Mouse (Mus musculus) right cerebral cortex, postnatal 14 days (tissue): Measurements from ENCODE around the gene Nt5c.
"Not testable (repeated sequence)": the region's sequence is repeated elsewhere in the genome, so short reads cannot be mapped to it uniquely, and the experiment has no call there.

Experiments used
- DNase-seq: peaks from one replicate; pipeline ENCODE4 v3.0.0; 2022

Nt5c gene

DNA sequence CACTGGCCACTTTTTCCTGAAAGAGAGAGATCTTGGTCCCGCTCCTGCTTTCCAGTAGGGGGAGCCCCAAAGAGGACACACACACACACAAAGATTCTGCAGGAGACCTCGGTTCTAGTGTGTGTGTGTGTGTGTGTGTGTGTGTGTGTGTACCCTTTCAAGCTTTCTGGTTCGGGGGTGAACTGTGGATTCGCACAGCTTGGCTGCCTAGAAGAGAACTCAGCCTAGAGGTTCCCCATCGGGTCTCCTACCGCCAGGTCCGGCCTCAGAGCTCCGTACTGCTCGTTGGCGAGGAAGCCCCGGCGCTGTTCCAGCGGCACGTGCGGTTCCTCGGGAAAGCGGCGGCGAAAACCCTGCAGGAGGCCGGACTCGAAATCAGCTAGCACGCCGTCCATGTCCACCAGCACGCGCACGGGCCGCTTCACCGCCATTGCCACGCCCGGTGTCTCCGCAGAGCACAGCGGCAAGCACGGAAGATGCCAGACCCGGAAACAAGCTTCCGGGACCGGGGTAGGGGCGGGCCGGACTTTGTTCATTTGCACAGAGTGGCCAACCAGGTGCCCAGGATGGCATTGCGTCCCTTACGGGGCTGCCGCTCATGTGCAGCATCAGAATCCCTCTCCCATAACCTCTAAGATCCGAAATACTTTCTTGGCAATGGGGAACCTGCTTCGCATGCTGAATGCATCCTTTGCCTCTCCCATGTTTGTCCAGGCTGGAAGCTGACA lies at the start of gene Nt5c:
Gene Nt5c (minus strand): TSS at position 507 of the 728 bp plus-strand sequence.
- DNase-seq = peak; percentile 81

DNA sequence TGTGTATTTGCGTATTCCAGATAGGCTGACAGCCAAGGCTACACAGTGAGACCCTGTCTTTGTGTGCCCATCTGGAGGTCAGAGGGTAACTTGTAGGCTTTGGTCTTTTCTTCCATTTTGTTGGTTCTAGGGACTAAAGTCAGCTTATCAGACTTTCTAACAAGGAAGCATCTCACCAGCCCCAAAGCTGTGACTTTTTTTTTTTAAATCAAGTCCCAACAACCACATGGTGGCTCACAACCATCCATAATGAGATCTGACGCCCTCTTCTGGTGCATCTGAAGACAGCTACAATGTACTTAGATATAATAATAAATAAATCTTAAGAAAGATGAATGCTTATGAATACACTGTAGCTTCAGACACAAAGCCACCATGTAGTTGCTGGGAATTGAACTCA lies 46.4 kb upstream of the Nt5c start:
- DNase-seq = no peak

GRCm38 (mm10) chr11:115536856-115537568 lies 45.4 kb upstream of the Nt5c start:
- DNase-seq = no peak

DNA sequence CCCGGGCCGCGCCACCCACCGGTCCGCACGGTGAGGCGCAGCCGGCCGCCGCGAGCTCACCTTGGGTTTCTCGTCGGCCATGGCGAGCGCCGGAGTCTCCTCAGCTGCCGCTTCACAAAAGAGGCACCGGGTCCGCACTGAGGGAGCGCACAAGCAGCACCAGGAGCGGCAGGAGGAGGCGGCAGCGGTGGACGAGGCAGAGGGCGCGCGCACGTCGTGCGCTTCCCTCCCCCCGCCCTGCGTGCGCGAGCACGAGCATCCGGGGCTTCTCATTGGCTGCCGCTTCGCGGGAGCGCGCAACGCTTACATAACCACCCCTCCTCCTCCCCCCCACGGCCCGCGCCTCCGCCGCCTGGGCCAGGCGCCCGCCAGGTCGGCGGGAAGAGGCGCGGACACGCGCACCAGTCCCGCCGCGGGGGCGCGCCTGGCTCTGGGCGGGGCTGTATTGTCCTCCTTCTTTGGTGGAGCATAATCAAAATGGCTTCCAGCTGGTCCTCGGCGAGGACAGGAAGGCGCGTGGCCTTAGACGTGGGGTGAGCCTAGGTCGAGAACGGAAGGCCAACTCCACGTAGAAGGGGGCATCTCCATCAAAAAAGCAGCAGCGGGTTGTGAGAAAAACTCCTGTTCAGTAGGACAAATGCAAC lies 44.5 kb upstream of the Nt5c start, which contains the start of gene Sumo2:
Gene Sumo2 (minus strand): TSS at position 239 of the 644 bp plus-strand sequence.
- DNase-seq = peak; percentile 98

DNA sequence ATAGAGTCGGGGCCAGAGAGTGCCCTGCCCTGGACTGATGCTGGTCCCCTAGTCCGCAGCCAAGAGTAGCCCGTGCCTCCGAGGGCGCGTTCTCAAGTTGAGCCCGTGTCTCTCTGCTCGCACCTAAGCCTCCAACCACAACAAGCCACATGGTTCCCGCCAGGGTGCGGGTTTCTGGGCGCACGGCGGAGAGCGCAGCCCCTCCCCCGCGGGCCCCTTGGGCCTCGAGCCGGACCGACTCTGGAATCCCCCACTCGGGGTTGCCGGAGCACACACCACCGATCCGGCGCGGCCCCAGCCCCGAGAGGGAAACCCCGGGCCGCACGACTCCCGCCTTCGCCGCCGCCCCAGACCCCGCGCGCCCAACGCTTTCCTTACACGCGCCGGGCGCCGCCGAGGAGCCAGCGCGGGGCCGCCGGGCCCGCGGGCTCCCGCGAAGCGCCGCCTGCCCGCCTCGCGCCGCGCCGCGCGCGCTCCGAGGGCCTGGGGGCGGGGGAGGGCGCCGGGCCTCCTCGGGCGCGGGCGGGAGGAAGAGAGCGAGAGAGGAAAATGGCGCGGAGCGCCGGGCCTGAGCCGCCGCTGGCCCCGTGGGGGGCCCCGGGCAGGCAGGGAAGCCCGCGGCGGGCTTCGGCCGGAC lies 43.9 kb upstream of the Nt5c start:
- peak; percentile 65 for DNase-seq

- no peak for DNase-seq
These were observed 43.2 kb upstream of the Nt5c start for GRCm38 (mm10) chr11:115534759-115535371.

DNA sequence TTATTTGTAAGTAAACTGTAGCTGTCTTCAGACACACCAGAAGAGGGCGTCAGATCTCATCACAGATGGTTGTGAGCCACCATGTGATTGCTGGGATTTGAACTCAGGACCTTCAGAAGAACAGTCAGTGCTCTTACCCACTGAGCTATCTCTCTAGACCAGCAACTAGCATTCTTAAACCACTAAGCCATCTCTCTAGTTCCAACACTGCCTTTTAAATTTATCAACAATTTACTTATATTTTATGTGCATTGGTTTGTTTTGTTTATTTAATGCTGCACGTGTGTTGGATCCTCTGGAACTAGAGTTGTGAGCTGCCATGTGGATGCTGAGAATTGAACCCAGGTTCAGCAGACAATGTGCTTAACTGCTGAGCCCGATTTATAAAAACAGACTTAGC lies 34.8 kb upstream of the Nt5c start:
- not testable (repeated sequence) for DNase-seq

DNA sequence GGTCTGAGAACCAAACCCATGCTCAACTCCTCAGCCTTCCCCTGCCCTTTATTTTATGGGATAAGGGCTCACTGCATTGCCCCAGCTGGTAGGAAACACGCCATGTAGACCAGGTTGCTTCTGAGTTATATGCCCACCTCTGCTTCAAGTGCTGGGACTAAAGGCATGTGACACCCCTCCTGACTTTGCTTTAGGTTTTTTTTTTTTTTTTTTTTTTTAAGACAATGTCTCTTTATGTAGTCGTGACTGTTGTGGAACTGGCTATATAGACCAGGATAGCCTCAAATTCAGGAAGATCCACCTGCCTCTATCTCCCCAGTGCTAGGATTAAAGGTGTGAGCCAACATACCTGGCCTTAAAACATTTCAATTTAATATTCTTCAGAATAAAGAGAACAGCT lies 31.0 kb upstream of the Nt5c start:
- DNase-seq = no peak

DNA sequence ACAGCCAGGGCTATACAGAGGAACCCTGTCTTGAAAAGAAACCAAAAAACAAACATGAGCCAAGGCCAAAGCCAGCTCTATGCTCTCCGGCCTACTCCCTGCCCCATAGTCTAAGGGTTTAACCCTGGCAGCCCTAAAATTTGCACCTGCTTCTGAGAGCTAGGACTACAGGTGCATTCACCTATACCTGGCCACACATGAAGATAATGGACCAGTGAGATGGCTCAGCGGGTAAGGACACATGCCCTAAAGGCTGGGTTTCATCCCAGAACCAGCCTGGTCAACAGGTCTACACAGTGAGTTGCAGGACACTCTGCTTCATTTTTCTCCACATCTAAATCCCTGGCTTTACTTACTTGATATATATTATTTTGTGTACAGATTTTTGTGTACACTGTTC lies 30.6 kb upstream of the Nt5c start:
- DNase-seq = no peak

DNA sequence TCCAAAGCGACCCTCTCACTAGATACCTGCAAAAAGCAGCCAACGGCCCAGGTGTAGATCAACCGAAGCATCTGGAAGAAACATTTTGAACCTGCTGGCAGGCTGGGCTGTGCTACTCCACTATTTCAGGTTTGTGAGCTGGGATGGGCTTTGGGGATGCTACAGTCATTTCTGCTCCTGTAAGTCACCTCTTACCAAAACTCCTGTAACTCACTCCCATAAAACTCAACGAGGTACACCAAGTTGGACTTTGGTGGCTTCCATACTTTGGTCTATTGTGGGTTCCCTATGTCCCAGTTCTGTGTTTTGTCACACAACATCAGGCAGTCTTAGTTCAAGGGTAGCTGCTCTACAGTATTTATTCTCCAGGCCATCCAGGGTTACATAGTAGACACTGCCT lies 29.4 kb upstream of the Nt5c start:
- no peak for DNase-seq

- no peak for DNase-seq
These were observed 28.6 kb upstream of the Nt5c start for GRCm38 (mm10) chr11:115520218-115520617.

DNA sequence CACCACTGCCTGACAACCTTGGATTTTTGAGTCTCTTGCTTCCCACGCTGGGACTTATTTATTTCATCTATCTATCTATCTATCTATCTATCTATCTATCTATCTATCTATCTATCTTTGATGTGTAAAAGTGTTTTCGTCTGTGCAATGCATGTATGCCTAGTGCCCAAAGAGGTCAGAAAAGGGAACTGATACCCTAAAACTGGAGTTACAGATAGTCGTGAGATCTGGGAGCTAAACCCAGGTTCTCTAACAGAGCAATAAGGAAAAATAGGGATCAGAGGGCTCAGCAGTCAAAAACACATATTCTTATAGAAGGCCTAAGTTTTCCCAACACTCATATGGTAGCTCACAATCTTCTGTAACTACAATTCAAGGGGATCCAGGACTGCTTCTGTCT lies 27.9 kb upstream of the Nt5c start:
- no peak for DNase-seq

GRCm38 (mm10) chr11:115518693-115519092 lies 27.0 kb upstream of the Nt5c start:
- DNase-seq = no peak

GRCm38 (mm10) chr11:115516942-115517341 lies 25.3 kb upstream of the Nt5c start:
- DNase-seq = no peak

DNA sequence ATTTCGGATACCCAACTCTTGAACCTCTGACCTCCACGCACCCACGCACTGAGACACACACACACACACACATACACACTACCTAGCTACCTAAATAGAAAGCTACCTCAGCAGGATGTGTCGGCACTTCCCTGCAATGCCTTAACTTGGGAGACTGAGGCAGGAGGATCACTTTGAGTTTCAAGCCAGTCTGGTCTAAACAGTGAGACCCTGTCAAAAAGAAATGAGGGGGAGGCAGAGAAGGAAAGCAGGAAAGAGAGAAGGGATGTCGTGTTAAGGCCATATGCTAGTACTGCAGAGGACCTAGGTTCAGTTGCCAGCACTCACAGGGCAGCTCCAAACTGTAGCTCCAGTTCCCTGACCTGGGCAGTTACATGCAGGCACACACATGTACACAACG lies 23.4 kb upstream of the Nt5c start:
- DNase-seq = no peak

DNA sequence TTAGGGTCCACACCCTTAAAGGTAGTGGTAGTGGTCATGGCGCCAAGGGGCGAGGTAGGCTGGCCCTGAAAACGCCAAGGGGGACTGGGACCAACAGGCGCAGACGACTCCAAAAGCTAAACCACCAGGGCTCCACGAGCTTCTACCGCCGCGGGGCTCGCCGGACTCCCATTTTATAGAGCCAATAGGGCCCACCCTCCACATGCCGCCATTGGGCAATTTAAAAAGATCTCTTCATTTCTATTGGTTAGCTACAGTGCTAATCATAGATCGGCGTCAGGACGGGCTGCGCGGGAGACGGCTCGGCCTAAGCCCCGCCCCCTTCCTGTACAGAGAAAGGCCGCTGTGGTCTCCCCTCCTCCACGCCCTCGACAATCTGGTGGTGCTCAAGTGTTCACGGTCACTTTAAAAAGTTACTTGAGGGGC lies 22.6 kb upstream of the Nt5c start, which contains the start of gene Jpt1:
Gene Jpt1 (minus strand): TSS at position 150 of the 426 bp plus-strand sequence.
- peak; percentile 94 for DNase-seq

DNA sequence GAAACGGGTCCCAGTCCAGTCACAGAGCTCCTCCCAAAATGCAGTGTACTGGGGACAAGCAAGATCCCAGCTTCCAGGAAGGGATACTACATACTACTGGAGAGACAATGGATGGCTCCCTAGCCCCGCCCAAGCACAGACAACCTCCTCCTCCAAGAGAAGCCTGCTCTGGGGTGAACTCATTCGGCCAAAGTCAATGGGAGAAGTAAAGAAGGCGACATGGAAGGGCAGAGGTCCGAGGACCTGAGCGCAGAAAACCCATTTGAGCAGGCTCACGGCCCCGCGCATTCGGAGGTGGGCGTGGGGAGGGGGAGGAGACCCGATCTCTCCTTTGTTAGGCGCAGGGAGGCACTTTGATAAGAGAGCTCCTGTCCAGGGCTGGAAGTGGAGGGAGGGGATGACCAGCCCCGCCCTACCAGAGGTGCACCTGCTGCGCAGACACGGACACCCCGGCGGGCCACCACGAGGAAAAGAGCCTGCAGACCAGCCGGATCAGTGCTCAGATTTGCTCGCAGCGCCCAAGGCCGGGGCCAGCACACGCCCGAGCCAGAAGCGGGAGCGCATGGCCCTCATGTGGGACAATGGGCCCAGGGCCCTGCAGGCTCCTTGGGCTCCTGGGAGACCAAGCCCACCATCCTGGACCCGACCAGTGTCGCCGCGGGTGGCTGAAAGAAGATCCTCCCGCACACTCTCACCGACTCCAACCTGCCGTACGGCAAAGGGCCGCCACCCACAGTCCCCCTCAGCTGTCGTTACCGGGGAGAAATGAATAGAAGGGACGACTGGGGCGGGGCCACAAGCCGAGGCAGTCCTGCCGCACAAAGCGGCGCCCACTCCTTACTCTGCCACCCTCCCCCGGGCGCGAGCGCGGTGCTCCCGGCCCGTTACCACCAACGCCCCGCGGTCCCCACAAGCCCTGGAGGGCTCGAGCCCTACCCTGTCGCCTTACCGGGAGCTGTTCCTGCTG lies 21.9 kb upstream of the Nt5c start:
- peak; percentile 59 for DNase-seq

DNA sequence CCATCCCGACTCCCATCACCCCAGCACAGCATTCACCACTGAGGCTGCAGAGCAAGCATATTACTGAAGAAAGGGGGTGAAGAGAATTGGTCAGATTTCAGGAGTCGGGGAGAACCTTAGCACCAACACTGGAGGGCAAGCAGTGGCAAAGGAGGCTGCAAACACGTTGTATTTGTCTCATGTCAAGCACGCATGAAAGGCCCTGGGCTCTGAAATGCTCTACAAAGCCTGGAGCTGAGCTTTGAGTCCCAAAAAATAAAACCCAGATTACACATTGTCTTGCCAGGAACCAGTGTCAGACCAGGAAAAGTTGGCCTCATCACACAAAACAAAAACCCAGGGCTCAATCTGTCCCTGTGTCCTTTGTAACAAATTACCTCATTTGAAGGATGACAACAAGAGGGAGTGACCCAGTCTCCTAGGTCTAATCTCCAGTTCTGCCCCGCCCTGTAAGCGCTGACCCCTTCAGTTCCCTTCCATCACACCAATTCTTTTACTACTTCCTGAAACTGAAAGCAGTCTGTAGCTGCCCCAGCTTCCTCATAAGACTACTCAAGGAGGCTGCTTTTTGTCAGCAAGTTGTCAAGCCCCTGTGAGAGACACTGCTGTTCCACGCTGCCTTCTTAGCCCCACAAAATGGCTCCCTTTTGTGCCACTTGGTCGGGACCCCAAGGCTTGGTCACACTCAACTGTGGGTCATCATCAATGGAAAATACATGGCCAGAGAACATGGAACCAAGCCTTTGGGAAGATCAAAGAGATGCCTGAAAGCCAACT lies 20.9 kb upstream of the Nt5c start:
- no peak for DNase-seq

DNA sequence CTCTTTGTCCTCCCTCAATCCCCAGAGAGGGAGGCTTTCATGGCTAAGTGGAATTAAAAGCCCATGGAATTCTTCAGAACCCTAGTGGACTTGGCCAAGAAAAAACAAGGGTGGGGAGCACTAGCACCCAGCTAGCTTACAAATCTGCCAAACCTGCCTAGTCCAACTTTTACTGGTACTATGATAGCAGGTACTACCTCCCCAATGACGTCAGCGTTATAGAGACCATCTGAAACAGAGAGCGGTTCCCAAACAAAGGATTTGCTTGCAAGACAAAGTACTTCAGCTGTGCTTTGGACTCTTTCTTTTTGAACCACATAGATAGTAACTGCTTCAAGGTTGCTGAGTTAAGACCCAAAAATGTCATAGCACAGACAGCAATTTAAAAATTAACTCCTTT lies 20.3 kb upstream of the Nt5c start:
- DNase-seq = no peak

DNA sequence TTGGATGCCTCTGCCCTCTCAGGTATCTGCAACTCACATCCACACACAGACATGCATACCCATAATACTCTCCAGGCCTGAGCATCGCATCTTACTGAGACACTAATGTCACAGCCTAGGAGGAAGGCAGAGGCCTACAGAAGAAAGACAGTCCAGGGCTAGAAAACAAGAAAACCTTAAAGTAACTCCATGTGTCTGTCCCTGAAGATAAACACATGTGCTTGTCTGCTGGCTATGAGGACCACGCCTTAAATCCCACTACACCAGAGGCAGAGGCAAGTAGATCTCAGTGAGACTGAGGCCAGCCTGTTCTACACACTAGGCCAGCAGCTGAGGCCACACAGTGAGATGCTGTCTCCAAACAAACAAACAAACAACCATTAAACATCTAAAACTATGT lies 19.5 kb upstream of the Nt5c start:
- no peak for DNase-seq

- DNase-seq = no peak
These were observed 18.8 kb upstream of the Nt5c start for GRCm38 (mm10) chr11:115510507-115510888.
